Mouse (Mus musculus) liver, postnatal 0 days (tissue): ENCODE data around the gene Serpinb6c.
"Not testable (repeated sequence)": the region's sequence is repeated elsewhere in the genome, so short reads cannot be mapped to it uniquely, and the experiment has no call there.

ENCODE experiments used
- CTCF ChIP-seq: sonication (generic); IDR thresholded peaks from 2 replicates; pipeline ENCODE4 v1.5.1; 2016; ENCODE audit warnings: antibody characterized with exemption, low read depth
- EP300 ChIP-seq: IDR thresholded peaks from 2 replicates; pipeline ENCODE4 v1.6.1; 2016; ENCODE audit warnings: antibody characterized with exemption, low read depth, mild to moderate bottlenecking

- not testable (repeated sequence) for TF ChIP-seq CTCF, EP300
These were observed 32.1 kb upstream of the Serpinb6c start for GRCm38 (mm10) chr13:33937587-33937986.
